Mouse (Mus musculus) gastrocnemius, adult 18-20 months (tissue): ENCODE measurements around the gene Prkce. TPM values are rescaled to one million over a fixed set of nuclear protein-coding genes. Genes with fewer than 3 reads are reported as not detected.

Experiments used
- DNase-seq: peaks from one replicate; pipeline ENCODE4 v3.0.0; 2021; ENCODE audit warnings: low spot score
- total RNA-seq, 2 experiments: library from RNA; stranded (reverse); gene quantifications; 2 replicates each; pipeline ENCODE4 v1.2.3; 2021

Gene Prkce
- total RNA-seq, 2 experiments from 2014 or later = 11.6 to 12.3 TPM

DNA sequence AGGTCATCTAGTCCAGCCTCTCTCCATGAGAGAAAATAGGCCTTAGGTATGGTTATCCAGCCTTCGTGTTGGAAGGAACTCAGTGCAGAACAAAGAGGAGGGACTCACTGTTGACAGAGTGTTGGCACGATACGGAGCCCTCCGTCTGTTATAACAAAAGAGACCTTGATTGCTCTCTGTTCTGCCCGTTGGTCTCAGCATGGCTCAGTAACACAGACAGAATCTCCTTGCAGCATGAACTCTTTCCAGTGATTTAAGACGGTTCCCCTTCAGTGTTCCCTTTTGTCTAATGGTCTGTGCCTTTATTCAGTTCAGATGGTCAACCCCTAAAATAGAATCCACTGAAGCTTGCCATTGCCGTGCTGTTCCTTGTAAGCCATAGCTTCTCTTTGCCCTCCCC, 378.9 kb downstream of the Prkce start:
- DNase-seq = no peak

DNA sequence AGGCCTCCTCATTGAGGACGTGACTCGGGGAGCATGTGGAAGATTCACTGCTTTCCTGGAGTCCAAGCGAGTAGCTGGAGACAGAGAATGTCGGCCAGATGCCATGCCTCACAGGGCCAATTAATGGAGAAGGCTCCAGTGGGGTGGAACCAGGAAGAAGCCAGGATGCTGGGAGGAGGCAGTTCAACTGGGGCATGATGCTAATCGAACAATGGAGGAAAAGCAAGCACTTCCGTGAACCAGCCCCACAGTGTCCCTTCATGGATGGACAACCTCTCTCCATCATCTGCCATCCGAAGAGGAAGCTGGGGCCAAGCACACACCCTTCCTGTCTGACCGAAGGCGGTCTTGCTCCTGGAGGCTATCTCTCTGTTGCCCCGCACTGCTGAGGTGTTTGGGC, 381.5 kb downstream of the Prkce start:
- no peak for DNase-seq

DNA sequence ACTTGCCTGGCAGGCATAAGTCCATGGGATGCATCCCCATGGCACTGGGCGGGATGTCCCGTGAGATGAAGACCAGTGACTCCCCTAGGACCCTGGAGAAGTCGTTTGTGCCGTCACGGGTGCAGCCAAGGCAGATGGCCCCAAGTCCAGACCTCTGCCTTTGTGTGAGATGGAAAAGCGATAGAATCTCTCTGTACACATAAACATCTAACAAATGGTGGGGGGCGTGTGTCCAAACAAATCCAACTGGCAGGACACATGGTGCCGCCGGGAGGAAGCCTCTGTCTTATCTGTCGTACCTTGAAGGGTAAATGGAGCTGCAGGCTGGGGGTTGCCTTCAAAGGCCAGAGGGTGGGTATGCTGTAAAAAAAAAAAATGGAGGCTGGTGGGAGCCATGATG, 384.0 kb downstream of the Prkce start:
- no peak for DNase-seq

DNA sequence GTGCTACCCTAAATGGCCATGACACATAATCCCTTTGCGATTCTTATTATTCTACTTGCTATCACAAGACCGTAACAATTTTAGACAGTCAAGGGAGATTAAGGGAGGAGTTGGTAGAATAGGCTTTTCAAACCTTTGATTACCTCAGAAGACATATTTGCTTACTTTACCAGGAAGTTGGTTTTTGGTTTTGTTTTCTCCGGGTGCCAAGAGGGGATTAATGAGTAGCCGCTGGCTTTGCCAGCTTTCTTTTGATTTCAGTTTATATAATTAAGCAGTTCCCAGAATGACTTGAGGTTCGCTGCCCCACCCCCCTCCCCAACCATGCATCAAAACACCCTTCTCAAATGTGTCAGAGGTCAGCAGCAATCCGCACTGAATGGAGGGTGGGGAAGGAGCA, 384.4 kb downstream of the Prkce start:
- DNase-seq = no peak

DNA sequence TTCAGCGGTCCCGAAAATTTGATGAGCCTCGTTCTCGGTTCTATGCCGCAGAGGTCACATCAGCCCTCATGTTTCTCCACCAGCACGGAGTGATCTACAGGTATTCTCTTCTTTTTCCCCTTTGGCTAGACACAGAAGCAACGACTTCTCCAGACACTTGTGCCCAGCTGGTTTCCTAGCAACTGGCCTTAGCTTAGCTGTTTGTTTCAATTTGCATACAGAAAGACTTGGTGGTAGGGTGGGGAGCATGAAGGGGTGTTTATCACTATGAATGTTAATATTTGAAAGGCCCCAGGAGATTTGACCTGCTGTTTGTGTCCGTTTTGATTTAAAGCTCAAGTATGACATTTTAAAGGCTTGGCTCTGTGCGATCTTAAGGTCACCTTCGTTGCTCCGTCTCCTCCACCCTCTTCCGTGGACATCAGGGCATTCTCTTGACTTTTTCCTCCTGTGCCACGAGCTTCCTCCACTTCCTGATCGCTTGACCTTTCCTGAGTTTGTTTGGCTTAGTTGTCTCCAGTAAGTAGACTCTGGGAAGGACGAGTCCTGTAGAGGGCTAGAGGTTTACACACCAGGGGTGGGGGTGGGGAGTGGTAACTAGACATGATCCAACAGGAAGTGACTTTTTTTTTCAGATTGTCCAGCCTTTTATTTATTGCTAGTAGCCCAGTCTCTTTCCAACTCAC, 391.8 kb downstream of the Prkce start:
- no peak for DNase-seq

DNA sequence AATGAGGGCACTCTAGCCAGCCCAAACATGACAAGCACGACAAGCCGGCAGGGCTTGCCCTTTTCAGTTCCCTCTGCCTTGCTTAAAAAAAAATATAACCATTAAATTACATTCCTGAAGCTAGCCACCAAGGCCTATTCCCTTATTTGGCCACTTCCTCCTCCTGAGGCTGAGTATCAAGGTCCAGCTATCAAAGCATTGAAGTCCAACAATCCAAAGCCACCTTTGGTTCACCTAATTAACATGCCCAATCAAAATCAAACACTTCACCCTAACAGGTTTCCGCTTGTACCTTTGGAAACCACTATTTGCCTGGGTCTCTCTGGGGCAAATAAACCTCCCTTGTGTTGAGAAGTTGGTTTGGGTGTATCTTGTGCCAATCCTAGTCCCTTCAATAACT, 392.9 kb downstream of the Prkce start:
- DNase-seq = no peak

DNA sequence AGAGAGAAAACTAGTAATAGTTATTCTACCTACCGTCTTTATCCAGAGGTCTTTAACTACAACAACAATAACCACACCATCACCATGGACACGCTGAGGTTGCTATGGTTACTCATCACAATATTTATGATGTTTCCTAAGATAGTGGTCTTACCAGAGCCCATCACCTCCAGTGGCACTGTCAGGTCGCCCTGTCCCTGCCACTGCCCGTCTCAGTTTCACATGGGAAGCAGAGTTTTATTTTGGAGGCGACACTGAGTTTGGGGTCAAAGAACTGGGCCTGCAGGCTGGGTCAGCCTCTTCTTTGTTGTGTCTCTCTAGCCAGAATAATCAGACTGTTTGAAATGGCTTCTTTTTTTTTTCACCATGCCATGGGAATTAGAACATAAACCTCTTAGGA, 402.9 kb downstream of the Prkce start:
- DNase-seq = no peak

DNA sequence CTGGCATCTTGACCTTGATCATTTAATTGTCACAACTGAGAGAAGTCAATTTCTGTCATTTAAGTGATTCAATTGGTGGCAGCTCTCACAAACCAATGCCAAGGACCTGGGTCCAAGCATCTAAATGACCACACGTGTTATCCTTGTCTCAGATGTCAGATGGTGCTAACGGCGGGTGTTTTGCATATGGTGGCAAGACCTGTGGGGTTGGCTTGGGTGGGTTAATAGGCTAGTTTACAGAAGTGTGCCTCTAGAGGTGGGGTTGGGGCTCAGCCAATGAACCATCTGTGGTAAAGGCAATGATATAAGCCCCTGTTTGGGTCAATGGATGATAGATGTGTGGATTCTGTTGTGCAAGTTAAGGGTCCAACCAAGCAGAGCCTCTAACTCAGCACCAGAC, 403.7 kb downstream of the Prkce start:
- DNase-seq = no peak

DNA sequence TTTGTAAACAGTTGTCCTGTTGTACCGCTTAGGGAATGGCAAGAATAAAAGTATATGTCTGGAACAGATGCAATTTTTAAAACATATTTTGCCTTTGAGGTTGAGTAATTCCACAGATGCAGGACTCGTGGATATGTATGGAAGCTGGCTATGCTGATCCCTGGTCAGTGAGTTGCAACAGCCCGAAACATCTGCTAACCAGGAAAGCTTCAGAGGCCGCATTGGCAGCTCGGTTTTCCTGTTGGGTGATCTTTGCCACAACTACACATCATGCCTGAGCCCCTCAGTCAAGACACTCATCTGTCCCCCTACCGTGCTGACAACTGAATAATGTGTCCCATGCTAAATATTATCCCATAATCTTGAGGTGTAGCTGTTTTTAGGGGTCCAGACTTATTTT, 404.6 kb downstream of the Prkce start:
- DNase-seq = no peak

DNA sequence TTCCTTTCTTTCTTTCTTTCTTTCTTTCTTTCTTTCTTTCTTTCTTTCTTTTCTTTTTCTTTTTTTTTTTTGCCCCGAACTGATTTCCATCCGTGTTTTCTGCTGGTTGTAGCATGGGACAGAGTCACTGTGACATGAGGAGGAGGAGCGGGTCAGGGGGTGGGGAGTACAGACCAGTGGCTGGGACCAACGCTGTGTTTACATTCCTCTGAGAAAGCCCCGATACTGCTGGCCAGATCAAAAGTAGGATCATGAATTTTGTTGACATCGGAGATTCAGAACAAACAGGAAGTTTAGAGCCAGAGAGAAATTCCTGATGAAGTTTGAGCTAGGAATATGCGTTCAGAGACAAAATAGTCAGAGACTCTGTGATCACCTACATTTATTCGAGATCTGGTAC, 405.0 kb downstream of the Prkce start:
- no peak for DNase-seq

DNA sequence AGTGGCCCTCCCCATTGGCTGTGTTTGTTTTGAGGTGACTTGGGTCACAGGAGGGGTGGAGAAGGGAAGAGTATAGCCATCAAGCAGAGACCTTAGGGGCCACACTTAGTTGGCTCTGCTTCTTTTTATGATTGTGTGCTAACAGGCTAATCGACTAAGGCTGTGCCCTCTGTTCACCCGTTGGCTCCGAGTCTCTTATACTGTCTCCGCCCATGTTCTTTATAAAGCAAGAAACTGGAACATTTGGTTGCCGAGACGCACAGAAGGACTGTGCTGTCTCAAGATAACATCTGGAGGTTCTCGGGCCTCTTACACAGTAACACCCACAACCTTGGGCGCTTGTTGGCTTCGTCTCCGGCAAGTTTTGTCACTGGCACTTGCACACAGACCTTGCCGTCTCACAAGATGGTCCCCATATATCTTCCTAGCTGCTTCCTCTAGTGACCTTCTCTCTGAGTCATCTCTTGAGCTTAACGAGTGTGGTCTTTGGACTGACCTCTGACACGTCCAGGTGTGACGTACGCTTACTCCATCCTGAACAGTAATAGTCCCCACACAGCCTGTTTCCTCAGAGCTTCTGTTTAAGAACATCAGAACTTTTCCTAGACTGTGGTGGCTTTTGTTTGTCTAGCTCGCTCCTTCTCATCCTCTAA, 406.1 kb downstream of the Prkce start:
- DNase-seq = no peak

DNA sequence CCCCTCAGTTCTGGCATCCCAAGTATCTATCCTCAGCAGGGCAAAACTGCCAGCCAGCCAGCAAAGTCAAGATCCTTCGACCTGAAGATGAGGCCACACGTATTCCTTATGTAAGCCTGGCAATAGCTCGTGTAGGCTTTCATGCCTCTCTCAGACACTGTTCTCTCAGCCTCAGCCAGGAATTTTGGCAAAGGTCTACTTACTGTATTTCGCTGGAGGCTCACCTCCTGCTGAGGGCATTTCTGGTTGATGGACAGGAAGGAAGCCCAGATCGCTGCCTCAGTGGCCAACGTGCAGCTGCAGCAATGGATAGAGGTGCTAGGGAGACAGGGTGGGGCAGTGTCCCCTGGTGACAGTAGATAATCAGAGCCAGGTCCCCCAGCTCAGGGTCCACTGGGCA, 413.1 kb downstream of the Prkce start:
- no peak for DNase-seq

DNA sequence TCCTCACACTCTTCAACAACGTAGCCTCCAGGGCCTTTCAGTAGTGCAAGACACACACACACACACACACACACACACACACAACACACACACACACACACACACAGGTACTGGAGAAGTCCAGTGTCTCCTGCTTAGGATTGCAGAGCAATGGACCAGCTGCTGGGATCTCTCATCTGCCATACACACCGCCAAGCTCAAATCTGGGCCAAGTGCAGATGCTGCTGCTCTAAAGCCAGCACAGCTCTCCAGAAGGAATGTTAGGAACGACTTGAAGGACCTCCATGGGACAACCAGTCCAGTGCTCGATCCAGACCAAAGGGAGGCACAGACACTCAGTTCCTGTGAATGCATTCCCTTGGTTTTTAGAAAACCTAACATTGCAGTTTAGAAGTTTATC, 414.8 kb downstream of the Prkce start:
- DNase-seq = peak; percentile 22

DNA sequence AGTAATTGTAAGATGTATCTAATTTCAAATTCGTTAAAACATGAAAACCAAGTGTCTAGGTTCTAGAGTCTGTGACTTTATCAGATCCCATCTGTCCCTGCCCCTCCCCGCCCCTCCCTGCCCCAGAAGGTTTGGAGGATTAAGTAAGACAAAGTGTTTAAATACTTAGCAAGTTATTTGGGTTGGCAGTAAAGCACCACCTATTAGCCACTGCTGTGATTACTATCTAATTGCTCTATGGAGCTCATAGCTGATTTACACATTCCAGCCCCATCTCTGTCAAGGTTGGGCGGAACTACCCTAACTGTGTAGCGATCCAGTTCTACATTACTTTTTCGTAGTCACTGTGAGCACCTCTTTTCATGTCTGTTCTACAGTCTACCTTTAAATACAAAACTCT, 418.9 kb downstream of the Prkce start:
- DNase-seq = no peak

DNA sequence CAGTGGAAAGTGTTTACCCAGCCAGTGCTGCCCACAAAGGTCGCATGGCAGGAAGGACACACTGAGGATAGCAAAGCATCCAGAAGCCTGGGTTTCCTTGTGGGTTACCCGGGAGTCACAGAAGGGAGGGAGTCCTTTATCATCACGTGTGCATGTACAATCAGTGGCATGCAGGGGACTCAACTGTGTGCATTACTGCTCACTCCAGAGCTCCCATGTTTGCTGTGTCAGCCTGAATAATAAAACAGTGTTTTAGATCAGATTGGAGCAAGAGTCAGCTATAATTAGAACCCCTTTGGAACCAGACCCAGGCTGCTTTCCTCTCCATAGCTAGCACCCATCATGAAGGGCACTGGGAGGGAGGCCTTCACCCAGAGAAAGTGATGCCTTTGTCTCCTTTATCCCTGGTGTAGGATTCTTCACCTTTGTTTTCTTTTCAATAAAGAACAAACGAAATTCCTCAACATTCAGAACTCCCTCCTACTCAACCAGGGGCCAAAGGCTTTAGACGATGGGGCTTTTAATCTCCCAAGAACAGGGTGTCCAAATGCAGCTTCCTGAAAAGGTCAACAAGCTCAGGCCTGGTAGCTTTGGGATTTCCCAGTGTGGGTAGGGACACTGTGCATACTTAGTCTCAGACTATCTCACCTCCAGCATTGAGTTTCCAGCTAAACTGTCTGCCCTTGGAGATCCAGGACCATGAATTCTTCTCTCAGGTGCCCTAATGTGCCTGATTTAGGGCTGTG, 421.3 kb downstream of the Prkce start:
- DNase-seq = no peak

DNA sequence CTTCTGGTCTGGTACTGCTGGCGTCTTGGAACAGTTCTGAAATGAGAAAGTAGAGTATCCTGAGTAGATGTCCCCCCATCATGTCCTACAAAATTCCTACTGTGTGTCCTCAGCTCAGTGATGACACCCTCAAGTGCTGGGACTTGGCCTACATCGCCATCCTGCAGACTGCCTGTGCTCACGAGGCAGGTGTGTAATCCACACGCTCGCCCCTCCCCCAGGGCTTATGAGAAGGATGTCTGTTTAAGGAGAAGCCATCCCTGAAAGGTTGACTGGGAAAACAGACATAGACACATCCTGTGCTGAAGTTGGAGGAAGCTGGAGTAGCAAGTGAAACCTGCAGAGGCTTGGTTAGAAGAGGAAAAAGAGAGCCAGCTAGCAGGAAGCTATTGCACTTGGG, 422.1 kb downstream of the Prkce start:
- DNase-seq = no peak

DNA sequence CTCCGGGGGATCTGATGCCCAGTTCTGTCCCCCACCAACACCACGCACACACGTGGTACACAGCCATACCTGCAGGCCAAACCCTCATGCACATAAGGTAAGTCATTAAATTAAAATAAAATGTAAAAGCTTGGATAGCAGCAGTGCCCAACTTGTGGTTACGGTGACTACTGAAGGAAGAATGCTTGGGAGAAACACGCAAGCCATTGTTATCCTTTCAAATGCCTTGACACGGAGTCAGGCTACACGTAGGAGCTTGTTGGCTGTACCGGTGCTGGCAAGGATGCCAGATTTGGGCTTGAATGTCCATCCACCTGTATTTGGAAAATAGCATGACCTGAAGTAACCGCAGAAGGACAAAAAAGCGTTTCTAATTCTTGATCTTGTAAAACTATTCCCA, 423.7 kb downstream of the Prkce start:
- no peak for DNase-seq

DNA sequence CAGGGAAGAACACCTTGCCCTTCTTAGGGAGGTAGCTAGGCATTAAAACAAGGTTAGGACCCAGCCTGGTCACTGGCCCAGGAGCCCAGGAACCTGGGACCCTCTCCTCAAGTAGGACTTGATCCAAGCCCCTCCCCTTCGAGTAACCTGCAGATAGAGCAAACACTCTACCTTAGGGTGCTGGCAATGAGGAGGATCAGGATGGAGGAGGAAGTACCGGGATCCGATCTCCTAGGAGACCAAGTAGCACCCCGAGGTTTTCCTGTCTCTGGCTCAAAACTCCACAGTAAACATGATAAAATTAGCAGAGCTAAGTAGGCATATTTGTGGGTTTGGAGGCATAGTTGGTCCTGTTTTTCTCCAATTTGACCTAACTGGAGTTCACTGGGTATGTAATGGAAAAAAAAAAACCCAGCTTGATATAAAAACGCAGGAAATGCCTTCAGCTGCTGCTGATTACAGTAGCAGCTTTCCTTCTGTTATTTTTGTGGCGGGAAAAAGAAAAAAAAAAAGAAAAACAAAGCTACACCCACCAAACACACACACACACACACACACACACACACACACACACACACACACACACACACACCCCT, 425.5 kb downstream of the Prkce start:
- no peak for DNase-seq

DNA sequence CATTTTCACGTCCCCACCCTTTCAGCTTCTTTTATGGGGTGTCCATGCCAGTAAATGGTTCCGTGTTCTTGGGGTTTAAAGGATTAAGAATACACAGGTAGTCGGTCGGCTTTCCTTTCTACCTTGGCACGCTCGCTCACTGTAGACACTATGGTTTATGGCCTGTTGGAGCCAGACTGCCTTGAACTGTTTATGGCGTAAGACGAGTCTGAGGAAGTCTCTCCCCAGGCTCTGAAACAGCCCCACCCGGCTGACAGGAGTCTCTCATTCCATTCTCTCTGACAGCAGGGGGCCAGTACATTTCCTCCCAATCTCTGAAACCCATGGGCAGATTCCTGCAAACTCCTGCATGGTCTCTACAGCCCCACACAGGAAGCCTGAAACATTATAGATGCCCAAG, 427.9 kb downstream of the Prkce start:
- no peak for DNase-seq

DNA sequence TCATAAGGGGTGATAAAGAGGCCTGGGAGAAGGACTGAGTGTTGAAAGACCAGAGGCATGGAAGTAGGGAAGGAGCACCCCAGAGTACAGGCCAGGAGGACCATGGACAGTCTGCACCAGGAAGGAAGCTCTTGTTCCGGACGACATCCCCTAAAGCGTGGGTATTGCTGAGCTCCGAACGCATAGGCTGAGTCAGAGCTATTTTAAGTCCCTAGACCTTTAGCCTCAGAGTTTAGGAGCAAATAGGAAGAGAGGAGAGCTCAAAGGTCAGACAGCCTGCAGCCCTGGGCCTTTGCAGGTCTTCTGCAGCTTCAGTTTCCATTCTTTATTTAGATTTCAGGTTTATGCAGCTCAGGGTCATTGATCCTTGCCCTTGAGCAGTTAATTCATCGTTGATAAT, 433.5 kb downstream of the Prkce start:
- no peak for DNase-seq

DNA sequence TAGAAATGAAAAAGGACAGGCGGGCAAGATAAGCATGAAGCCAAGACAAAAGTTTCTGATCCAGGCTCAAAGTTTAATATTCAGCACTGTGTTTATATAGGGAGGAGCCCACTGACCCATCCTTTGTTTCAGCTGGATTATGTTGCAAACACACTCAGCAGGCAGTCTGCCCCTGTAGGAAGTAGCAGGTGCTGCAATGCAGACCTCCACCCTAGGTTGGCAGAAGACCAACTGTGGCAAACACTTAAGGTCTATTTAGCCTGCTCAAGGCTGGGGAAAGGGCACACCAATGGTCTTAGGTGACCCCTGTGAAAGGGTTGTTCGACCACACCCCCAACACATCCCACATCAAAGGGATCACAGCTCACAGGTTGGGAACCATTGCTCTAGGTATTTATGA, 434.3 kb downstream of the Prkce start:
- no peak for DNase-seq

DNA sequence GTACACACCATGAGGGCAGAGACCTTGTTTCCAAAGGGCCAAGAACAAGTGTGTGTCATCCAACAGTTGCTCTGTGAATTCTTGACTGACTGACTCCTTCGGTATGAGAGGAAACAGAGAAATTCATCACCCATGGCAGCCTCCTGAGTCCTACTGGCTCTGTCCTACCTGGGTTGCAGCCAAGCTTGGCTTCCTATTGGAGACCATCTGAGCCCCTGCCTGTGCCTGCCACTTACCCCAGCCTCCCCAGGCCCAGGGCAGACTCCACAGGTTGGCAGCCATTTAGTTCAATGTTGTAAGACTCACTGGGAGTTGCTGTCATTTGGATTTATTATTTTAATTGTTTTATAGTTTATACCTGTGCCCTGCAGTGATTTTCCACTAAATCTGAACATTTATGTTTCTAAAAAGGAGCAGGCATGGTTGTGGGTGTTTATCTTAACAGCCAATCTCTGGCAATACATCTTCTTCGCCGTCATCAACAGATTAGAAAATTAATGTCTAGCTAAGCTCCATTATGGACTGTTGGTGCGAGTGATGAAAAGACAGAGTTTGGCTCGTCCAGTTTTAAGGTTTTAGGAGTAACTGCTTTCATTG, 436.4 kb downstream of the Prkce start:
- no peak for DNase-seq
